Mouse (Mus musculus) testis, adult 2 months (tissue): ENCODE measurements around the gene Rab11fip4. TPM values are rescaled to one million over a fixed set of nuclear protein-coding genes. Genes with fewer than 3 reads are reported as not detected.

ENCODE experiments used
- H3K27ac ChIP-seq: fragments of 200-500 bp; 2 replicates; pipeline ENCODE4 v1.5.1; 2012; ENCODE audit warnings: low read depth, low read length; ENCODE audit not compliant: control insufficient read depth, insufficient read depth
- H3K27me3 ChIP-seq: fragments of 200-500 bp; 2 replicates; pipeline ENCODE4 v1.6.1; 2012; ENCODE audit warnings: mild to moderate bottlenecking, low read length, moderate library complexity; ENCODE audit not compliant: control insufficient read depth, insufficient read depth
- H3K36me3 ChIP-seq: fragments of 200-500 bp; 2 replicates; pipeline ENCODE4 v1.6.1; 2012; ENCODE audit warnings: mild to moderate bottlenecking, low read length; ENCODE audit not compliant: control insufficient read depth, insufficient read depth
- H3K4me1 ChIP-seq: fragments of 200-500 bp; 2 replicates; pipeline ENCODE4 v1.6.1; 2012; ENCODE audit warnings: low read length; ENCODE audit not compliant: control insufficient read depth, insufficient read depth
- H3K4me3 ChIP-seq: fragments of 200-500 bp; 2 replicates; pipeline ENCODE4 v1.5.1; 2012; ENCODE audit warnings: low read depth, mild to moderate bottlenecking, low read length, moderate library complexity, mixed read lengths; ENCODE audit not compliant: control insufficient read depth
- CTCF ChIP-seq: fragments of 200-500 bp; IDR thresholded peaks from 2 replicates; pipeline ENCODE4 v1.5.1; 2012; ENCODE audit warnings: low read depth, mild to moderate bottlenecking, inconsistent platforms, low read length, moderate library complexity; ENCODE audit not compliant: control insufficient read depth, insufficient read depth, insufficient replicate concordance
- POLR2A ChIP-seq: fragments of 200-500 bp; IDR thresholded peaks from 2 replicates; pipeline ENCODE4 v1.6.1; 2012; ENCODE audit warnings: low read depth, mild to moderate bottlenecking, inconsistent platforms, low read length, moderate library complexity; ENCODE audit not compliant: control insufficient read depth
- polyA plus RNA-seq: library from polyadenylated mRNA; depleted of rRNA; stranded (reverse); fragments of >200 nt; gene quantifications from 2 replicates; pipeline ENCODE4 v1.2.3, GENCODE M21; 2012; rRNA removed

The Rab11fip4 gene
- 12.1 and 13.6 TPM in 2 replicates for polyA plus RNA-seq

- peak within 1 kb of the TSS; percentile 78 for H3K4me3 ChIP-seq
- H3K4me1 ChIP-seq: peaks cover 28% of the 10 kb centered on the region
- no peaks in the 10 kb centered on the region for H3K36me3 ChIP-seq
- no peaks in the 10 kb centered on the region for H3K27me3 ChIP-seq
- no peak for TF ChIP-seq CTCF
- no peak for TF ChIP-seq POLR2A
- no peak within 1 kb of the TSS for H3K27ac ChIP-seq
Measured at GRCm38 (mm10) chr11:79590664-79591590, at the start of gene Rab11fip4. Rab11fip4 (plus strand) TSS chr11:79591212.

DNA sequence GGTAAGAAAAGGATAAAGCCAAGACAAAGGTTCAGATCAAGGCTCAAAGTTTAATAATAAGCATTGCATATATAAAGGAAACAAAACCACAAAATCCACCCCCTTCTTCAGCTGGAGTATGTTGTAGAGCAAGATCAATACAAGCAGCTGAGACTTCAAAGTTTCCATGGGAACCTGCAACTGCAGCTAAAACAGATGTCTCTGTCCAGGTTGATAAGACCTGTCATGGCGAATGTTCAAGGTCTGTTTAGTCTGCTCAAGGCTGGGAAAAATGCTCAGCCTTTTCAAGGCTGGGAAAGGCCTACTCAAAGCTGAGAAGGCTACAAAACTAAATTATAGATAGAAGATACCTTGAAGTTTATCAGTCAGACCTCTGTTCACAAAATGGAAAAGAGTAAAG lies 38.4 kb upstream of the Rab11fip4 start:
- H3K4me1 ChIP-seq: no peaks in the 10 kb centered on the region
- H3K27me3 ChIP-seq: no peaks in the 10 kb centered on the region
- no peak overlapping the region for H3K27ac ChIP-seq
- H3K4me3 ChIP-seq: no peak overlapping the region
- peaks cover under 1% of the 10 kb centered on the region for H3K36me3 ChIP-seq
- TF ChIP-seq POLR2A (no peak), CTCF (no peak)

- Histone ChIP-seq H3K27ac (no peak overlapping the region), H3K4me1 (no peaks in the 10 kb centered on the region), H3K27me3 (no peaks in the 10 kb centered on the region), H3K4me3 (no peak overlapping the region), H3K36me3 (no peaks in the 10 kb centered on the region; the same call in 1 of the 2 replicates)
- TF ChIP-seq CTCF (no peak), POLR2A (no peak)
Measured at GRCm38 (mm10) chr11:79560536-79560935, 30.5 kb upstream of the Rab11fip4 start.

DNA sequence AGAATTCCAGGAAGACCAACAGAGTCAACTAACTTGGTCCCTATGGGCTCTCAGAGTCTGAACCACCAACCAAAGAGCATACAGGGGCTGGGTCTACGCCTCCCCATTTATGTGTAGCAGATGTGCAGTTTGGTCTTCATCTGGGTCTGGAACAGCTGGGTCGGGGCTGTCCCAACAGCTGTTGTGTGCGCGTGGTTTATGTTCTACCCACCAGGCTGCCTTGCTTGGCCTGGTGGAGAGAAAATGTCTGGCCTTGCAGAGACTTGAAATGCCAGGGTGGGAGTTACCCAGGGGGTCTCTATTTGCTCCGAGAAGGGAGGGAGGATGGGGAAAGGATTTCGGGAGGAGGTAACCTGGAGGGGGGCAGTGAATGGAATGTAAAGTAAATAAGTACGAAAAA lies 27.5 kb upstream of the Rab11fip4 start:
- TF ChIP-seq POLR2A: no peak
- no peak for TF ChIP-seq CTCF
- no peaks in the 10 kb centered on the region; the same call in 1 of the 2 replicates for H3K36me3 ChIP-seq

DNA sequence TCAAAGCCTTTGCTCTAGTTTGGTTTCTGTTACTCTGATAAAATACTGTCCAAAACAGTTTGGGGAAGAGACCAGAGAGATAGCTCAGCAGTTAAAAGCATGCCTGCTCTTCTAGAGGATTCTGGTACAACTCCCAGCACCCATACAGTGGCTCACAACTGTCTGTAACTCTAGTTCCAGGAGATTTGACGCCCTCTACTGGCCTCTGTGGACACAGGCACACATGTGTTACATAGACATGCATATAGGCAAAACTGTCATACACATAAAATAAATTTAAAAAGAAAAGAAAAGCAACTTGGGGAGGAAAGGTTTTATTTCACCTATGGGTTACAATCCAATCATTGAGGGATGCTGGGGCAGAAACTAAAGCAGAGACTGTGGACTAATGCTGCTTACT lies 24.1 kb upstream of the Rab11fip4 start:
- TF ChIP-seq CTCF: no peak
- no peaks in the 10 kb centered on the region for H3K27me3 ChIP-seq
- H3K27ac ChIP-seq: no peak overlapping the region
- H3K4me3 ChIP-seq: no peak overlapping the region
- peaks cover 3% of the 10 kb centered on the region for H3K36me3 ChIP-seq
- no peaks in the 10 kb centered on the region for H3K4me1 ChIP-seq

More for the DNA sequence above, 27.5 kb upstream of the Rab11fip4 start:
- Histone ChIP-seq H3K4me3 (no peak overlapping the region), H3K27me3 (no peaks in the 10 kb centered on the region), H3K4me1 (no peaks in the 10 kb centered on the region), H3K27ac (no peak overlapping the region)

DNA sequence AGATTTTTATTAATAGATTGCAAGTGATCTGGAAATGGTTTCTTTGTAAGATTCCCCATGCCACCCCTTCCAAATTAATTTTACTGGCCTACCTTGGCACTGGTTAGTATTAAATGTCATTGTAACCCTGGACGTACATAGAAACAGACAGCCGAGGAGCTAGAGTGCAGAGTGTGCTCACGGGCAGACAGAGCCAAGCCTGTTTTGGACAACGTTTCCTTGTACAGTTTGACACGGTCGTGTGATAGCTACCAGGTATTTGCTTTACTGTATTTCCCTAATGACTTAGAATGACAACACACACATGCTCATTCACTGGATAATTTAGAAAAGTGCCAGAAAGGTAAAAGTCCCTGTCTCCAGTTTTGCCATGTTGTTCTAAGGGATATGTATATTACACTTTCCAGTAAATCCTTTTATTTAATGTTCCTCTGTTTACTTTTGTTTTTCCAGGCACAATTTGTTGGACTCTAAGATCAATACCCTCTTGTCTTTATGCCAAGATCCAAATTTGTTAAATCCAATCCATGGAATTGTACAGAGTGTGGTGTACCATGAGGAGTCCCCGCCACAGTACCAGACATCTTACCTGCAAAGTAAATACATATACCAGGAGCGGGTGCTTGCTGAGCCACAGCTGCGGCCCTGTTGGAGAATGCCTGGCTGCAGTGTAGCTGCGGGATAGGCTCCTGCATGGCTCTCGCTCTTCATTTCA lies 22.7 kb upstream of the Rab11fip4 start:
- no peaks in the 10 kb centered on the region for H3K27me3 ChIP-seq
- H3K36me3 ChIP-seq: peaks cover 3% of the 10 kb centered on the region
- H3K4me1 ChIP-seq: no peaks in the 10 kb centered on the region
- TF ChIP-seq POLR2A (no peak), CTCF (no peak)
- H3K27ac ChIP-seq: no peak overlapping the region
- H3K4me3 ChIP-seq: no peak overlapping the region

DNA sequence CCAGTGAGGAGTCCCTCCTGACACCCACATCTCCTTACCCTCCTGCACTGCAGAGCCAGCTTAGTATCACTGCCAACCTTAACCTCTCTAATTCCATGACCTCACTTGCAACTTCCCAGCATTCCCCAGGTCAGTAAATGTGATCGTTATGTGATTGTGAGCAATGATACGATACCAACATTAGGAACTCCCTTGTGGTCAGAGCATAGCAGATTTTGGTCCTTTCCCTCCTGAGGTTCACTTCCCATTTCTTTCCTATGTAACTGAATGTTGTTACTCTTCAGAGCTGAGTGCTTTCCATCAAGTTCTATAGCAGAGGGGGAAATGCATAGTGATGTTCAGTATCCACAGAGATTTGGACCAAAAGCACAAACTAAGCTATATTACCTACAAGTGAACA lies 20.7 kb upstream of the Rab11fip4 start:
- no peak overlapping the region for H3K4me3 ChIP-seq
- no peak for TF ChIP-seq POLR2A
- no peak for TF ChIP-seq CTCF
- H3K27me3 ChIP-seq: no peaks in the 10 kb centered on the region
- no peaks in the 10 kb centered on the region for H3K4me1 ChIP-seq
- peaks cover 3% of the 10 kb centered on the region for H3K36me3 ChIP-seq
- no peak overlapping the region for H3K27ac ChIP-seq
